Mouse (Mus musculus) left cerebral cortex, adult 9 months (tissue): ENCODE results near the gene Htr2b.

Experiments
- DNase-seq, 2 experiments: peaks; one replicate each; pipeline ENCODE4 v3.0.0; 2022; ENCODE audit warnings: low spot score in 2 of 2

The Htr2b gene

GRCm38 (mm10) chr1:86094413-86094812, 17.4 kb downstream of the Htr2b start:
- no peak for DNase-seq

GRCm38 (mm10) chr1:86076565-86076964, 35.2 kb downstream of the Htr2b start:
- DNase-seq, result no peak

GRCm38 (mm10) chr1:86064271-86064991, 47.3 kb downstream of the Htr2b start, which contains the start of gene Psmd1:
TSS of gene Psmd1 (plus strand) at chr1:86064387.
- DNase-seq, result peak; percentile 69 to 92

DNA sequence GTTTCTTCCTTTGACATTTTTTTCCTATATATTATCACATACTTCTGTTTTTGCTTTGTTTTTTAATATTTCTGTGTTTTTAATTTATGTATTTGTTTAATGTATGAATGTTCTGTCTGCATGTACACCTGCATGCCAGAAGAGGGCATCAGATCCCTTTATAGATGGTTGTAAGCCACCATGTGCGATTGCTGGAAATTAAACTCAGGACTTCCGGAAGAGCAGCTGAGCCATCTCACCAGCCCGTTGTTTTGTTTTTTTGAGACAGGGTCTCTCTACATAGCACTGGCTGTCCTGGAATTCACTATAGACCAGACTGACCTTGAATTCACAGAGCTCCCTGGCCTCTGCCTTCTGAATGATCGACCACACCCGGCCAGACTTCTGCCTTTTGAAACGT, 49.2 kb downstream of the Htr2b start:
- DNase-seq, result no peak

DNA sequence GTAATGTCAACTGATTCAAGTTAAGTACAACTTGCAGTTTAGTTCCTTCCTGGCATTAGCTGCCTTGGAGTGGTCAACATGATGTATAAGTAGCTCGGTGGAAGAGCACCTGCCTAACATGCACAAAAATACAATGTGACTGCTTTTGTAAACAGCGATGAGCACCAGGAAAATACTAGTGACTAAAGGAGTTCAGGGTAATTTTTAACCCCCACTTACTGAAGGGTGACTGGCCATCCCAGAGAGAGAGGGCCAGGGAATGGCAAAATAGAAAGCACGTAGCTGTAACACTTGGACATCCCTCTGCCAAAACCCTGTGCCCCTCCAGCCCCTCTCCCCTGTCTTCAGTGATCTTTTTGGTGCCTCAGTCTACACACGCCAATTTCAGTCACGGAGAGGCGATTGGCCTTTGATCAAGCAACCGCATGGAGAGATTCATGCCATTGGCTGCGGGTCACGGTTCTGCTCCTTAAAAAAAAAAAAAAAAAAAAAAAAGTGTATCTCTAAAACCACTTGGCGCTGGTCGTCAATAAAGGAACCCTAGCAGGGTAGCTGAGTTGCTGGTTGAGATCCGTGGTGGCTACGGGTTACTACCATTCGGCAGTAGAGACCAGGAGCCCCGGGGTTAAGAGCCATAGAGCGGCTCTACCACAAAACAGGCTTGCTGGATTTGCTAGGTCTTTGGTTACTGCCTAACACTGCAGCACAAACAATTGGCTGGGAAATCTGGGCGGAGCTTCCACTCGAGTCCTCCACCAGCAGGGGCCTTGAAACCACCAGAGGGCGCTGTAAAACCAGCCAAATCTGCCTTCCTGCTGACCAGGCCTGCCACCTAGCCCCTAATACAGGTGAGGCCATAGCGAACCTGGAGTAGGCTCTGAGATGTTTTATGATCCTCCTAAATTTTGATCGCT, 52.7 kb downstream of the Htr2b start:
- peak; percentile 74 to 97 for DNase-seq

- no peak for DNase-seq
Measured at GRCm38 (mm10) chr1:86056284-86056683, 55.5 kb downstream of the Htr2b start.

GRCm38 (mm10) chr1:86054943-86055342, 56.8 kb downstream of the Htr2b start:
- no peak for DNase-seq

GRCm38 (mm10) chr1:86053198-86053921, 58.4 kb downstream of the Htr2b start:
- DNase-seq, result peak in 1 of 2 experiments; percentile 77
